Mouse (Mus musculus) bone marrow, adult 2 months (tissue): ENCODE measurements around the gene Ager.

ENCODE experiments used
- CTCF ChIP-seq: fragments of 200-500 bp; IDR thresholded peaks from 2 replicates; pipeline ENCODE4 v1.5.1; 2011; ENCODE audit warnings: low read length, control low read depth; ENCODE audit not compliant: control insufficient read depth, insufficient read depth
- POLR2A ChIP-seq: fragments of 200-500 bp; IDR thresholded peaks from 2 replicates; pipeline ENCODE4 v1.6.1; 2011; ENCODE audit warnings: low read depth, mild to moderate bottlenecking, control low read depth, low read length, borderline replicate concordance; ENCODE audit not compliant: control insufficient read depth

DNA sequence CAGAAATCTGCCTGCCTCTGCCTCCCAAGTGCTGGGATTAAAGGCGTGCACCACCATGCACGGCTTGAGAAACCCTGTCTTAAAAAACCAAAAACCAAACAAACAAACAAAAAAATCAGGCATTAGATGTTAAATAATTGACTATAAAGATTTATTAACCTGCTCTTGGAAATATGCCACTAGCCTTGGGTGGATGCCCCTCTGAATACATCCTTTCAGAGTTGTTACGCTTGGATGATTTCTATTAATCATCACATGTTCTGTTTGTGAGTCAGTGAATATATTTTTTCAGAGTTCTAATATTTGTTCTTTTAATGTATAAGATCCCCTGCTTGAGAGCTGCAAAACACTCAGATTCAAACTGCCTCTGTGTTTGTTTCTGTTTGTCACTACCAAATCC is 27.3 kb downstream of the Ager start:
- no peak for TF ChIP-seq POLR2A
- TF ChIP-seq CTCF: no peak
